Mouse (Mus musculus) spleen, adult 2 months (tissue): ENCODE results near the gene Foxo1.

Source experiments
- CTCF ChIP-seq: fragments of 200-500 bp; IDR thresholded peaks from 2 replicates; pipeline ENCODE4 v1.5.1; 2011; ENCODE audit warnings: mild to moderate bottlenecking, inconsistent platforms; ENCODE audit not compliant: insufficient read depth, insufficient read length, insufficient replicate concordance; ENCODE audit errors: extremely low read depth
- POLR2A ChIP-seq: fragments of 200-500 bp; IDR thresholded peaks from 2 replicates; pipeline ENCODE4 v1.6.1; 2011; ENCODE audit warnings: low read depth, low read length, inconsistent platforms

DNA sequence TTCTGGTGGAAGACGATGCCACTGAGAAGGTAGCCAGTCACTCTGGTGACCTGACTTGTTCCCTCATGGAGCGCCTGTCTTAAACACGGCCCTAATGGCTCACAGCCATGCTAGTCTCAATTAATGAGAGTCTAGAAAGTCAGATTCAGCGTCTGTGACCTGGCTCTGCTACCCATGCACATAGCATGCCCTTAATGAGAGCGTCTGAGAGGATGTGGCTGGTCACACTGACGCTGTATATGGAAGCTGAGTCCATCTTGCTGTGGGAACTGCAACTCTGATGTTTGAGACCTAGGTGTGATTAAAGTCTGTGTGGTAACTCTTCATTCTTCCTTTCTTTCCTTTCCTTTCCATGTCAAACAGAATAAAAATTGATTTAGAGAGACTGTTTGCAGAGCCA lies 32.4 kb downstream of the Foxo1 start:
- TF ChIP-seq POLR2A = no peak
- no peak for TF ChIP-seq CTCF
